Mouse (Mus musculus): ENCODE results near the gene Lrrc43.

DNA sequence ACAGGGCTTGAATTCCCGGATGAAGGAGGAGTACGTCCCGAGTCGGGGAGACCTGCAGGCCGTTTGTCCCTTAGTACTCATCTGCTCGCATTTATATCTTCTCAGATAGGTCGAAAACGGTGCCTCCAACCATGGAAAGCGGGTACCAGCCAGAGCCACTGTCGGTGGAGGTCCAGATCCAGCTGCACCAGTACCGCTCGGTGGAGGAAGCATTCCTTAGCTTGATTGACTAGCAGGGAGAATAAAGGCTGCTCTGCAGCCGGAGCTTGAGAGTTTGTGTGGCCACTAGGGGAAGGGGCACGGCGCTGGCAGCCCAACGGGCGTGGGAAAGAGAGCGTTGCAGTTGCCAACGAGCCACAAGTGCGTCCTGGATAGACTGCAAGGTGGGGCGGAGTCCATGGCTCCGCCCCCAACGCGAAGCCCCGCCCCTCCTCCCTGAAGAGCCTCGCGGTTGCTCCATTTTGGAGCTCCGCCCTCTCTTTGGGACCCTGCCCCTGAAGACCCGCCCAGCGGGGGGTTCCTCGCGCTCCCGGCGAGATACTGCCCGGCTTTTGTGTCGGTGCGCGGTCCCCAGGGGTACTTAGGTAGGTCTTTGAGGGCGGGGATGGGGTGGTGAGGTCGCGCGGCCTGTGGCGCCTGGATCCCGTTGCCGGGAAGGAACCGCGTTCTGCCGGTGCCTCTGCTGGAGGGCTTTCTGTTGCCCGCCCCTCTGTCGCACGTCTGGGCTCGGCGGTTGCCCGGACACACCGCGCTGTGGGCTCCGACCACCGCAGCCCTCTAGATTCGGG, 19.0 kb downstream of the Lrrc43 start:
- TF ChIP-seq CTCF (IDR thresholded peaks at IDR 0.05; ENCODE audit: borderline replicate concordance, insufficient read depth, low read length): no peak
- peak; percentile 43; the same call in 1 of the 2 replicates for TF ChIP-seq POLR2A (IDR thresholded peaks at IDR 0.05; ENCODE audit: low read depth, low read length)
